Mouse (Mus musculus): Measurements from ENCODE around the gene Celf5.

The Celf5 gene

DNA sequence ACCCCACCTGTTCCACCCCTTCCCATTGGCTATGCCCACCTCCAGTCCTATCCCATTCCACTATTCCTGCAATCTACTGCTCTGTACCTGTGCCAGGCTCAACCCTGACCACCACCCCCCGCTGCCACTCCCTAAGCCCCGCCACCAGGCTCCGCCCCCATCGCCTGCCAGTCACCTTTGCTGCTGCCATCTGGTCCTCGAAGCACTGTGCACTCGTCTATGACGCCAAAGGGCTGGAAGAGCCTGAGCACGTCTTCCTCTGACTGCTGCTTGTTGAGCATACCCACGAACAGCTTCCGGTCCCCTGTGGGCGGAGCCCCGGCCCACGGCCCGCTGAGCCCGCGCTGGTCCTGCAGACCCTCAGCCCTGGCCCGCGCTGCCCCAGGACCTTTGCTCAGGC lies 12.1 kb downstream of the Celf5 start:
- DNase-seq: no peak

DNA sequence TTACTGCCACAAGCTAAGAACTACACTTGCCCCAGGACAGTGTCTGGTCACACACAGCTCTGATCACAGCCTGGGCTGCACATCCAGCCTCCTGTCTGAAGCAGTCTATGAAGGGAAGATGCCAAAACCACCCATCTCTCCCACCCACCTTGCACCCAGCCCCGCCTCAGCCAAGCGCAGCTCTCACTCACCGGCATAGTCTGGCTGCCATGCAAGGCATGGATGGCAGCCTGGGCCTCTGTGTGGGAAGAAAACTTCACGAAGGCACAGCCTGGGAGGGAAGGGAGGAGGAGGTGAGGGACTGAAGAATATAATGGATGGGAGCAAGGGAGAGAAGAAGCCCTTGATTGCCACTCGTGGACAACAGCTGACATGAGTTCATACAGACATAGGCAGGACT lies 13.3 kb downstream of the Celf5 start:
- no peak for DNase-seq

DNA sequence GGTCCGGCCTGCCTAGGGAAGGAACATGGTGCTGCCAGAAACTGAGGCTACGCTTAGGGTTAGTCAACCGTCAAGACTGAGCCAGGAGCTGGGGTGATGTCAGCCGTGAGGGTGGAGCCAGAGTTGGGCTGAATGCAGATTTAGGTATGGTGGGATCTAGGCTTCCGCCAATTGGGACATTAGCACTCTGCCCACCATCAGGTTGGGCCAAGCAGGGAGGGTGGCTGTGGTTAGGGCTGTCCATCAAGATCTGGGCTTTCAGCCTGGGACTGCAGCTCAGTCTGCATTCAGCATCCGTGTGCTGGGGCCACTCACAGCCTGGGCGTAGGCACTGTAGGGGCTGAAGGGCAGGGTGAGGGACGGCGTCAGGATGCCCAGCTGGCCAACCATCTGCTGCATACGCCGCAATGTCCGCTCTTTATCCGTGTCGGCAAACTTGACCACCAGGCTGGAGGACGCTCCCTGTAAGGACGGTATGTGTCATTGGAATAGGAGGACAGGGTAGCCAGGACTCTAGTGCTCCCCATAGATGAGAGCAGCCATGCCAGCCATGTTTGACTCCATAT lies 14.8 kb downstream of the Celf5 start:
- peak; percentile 5 for DNase-seq

DNA sequence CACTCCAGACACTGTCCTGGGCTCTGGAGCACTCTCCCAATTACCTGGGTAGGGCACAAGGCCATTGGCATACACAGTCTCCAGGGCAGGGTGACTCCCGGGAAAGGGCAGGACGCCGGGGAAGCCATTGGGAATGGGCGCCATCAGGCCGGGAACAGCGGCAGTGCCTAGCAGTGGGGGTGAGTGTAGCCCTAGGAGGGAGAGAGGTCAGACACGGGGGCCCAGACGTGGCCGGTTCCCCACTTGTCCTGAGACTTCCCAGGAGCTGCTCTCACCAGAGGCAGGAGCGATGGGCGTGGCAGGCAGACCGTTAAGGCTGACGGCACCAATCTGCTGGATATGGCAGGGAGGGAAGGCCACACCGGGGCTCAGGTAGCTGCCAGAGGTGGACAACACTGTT lies 15.6 kb downstream of the Celf5 start:
- DNase-seq: peak; percentile 10

DNA sequence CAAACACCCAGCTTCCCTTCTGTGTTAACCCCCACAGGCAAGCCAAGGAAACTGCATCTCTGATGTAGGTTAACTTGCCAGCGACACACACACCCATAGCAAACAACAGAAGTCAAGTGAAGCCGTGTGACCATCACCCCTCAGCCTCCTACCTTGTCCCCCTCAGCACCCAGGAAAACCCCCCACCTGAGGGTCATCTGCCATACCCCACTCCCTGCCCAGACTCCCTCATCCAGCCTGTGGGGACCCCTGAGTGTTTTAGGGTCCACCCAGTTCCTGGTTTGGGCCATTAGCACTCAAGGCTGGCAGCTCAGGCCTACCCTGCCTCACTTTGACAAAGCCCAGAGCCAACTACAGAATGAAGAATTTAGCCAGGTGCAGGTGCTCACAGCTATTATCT lies 16.4 kb downstream of the Celf5 start:
- peak; percentile 4 for DNase-seq

GRCm38 (mm10) chr10:81465265-81465645 lies 17.3 kb downstream of the Celf5 start:
- peak; percentile 22 for DNase-seq

DNA sequence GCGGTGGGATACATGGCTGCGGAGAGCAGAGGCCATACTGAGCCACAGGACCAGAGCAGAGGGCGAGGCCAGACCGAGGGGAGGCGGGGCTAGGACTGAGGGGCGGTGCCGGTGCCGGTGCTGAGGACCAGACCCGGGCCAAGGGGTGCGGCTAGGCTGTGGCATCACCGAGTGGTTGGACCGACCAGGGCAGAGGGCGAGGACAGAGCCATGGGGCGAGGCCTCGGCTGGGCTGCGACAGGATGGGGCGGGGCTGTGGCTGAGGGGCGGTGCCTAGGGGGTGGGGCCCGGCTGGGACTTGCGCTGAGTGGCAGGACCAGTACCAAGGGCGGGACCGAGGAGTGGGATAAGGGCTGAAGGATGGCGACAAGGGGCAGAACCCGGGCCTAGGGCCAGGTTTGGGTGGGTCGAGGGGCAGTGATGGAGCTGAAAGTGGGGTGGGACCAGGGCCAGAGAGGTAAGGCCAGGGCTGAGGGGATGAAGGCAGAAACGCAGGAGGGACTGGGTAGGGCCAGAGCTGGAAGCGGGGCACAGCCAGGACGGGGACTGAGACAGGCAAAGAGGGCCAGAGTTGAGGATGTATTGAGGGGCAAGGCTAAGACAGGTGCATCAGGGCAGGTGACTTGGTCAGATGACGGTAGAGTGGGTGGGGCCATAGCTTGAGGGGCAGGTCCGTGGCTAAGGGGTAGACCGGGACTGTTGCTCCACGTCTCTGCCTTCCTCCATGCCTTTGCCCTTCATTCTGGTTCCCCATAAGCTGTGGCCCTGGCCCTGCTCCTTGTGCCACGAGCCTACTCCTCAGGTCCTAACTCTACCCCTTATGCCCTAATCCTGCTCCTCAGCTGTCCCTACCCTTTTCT lies 17.9 kb downstream of the Celf5 start:
- peak; percentile 71 for DNase-seq

GRCm38 (mm10) chr10:81463531-81463930 lies 19.0 kb downstream of the Celf5 start:
- peak; percentile 4 for DNase-seq

DNA sequence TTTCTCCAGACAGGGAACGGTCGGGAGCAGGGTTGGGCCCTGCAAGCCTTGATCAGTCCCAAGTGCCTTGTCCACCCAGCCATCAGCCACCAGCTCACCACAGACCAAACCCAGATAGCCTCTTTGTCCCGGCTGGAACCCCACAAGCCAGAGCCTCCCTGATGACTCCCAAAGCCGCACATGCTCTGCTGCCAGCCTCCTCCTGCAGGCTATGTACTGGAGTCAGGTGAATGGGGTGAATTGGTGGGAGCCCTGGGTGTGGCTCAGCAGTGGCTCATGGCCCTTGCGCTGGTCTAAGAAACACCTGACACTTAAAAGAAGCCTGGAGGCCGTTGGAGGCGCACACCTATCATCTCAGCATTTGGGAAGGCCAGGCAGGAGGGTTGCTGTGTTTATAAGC lies 19.6 kb downstream of the Celf5 start:
- DNase-seq: peak; percentile 5

- peak; percentile 32 for DNase-seq
These were observed 20.1 kb downstream of the Celf5 start for GRCm38 (mm10) chr10:81462415-81462804.

DNA sequence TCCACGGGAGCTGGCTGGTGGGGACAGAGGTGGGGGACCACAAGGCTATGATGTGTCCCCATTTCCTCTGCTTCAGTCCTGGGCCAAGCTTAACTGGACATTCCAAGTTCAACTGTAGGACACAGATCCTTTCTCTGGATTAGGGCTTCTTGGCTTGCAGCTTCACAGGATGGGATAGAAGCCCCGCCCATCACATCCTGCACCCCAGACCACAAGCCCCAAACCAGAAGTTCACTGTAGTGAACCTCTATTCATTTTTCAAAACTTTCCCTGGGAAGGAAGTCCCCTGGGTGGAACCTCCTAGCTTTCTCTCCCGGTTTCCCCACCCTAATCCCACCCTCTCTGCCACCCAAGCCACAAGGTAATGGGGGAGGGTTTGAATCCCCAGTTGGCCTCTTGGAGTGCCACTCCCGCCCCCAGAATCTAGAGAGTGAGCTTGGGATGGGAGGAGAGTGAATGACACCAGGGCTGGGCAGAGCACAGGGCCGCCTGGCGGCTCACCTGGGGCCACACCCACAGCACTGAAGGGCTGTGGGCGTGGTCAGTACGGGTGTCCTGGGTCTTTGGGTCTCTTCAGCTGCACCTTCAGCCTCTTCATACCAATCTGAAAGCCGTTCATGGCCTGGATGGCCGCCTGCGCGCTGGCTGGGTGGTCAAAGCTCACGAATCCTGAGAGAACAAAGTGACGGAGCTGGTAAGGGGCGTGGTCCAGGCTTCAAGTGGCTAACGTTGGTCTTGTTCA lies 20.7 kb downstream of the Celf5 start:
- DNase-seq: peak; percentile 25

GRCm38 (mm10) chr10:81460951-81461350 lies 21.6 kb downstream of the Celf5 start:
- peak; percentile 4 for DNase-seq

GRCm38 (mm10) chr10:81460471-81460870 lies 22.0 kb downstream of the Celf5 start:
- DNase-seq: peak; percentile 11

DNA sequence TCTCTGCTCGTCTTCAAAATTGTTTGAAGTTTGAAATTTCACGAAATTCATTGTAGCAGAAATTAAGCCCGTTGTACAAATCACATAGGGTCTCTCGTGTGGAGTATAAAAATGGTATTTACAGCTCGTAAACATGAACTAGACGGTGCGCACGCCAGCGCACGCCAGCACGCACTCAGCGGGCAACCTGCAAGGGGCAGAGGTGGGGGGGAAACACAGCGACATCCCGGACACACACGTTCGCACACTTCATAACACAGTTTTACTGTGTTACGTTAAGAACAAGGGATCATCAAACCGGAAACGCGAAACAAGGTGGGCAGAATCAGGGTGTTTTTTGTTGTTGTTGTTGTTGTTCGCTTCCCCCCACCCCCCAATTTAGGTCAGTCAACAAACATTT lies 23.1 kb downstream of the Celf5 start:
- no peak for DNase-seq

DNA sequence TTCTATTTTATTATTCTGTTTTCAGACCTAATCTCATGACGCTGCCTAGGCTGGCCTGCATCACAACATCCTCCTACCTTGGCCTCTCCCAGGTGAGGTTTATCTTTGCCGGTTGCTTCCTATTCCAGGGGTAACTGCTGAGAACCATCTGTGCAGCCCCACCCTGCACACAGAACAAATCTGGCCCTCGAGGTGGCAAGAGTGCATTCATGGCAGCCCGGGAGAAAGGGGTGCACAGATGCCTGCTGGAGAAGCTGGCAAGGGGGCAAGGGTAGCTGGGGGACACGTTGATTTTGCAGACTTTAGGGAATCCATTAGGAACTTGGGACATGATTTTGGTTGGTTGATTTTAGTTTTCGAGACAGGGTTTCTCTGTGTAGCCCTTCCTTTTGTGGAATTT lies 24.2 kb downstream of the Celf5 start:
- DNase-seq: no peak

- no peak for DNase-seq
These were observed 24.9 kb downstream of the Celf5 start for GRCm38 (mm10) chr10:81457624-81458023.

DNA sequence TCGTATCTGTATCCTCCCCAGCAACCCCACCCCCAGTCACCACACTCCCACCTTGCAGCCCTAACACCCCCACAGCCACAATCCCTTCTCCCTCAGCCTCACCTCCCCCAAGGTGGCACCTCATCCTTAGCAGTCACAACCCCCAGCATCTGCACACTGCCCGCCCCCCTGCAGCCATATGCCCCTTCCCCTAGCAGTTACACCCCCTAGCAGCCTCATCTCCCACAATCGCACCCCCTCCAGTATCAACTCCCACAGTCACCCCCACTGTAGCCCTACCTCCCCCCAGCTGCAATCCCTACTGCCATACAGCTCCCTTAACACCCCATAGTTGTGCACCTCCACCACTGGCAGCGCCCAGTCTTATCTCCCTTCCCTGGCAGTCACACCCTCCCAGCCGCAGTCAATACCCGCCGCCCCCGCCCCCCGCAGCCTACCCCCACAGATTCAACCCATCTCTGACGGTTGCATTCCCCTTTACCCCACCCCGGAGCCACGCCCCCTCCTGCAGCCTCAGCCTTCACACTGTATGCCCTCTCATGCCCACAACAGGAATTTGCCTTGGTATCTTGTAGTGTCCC lies 25.4 kb downstream of the Celf5 start:
- peak; percentile 3 for DNase-seq

DNA sequence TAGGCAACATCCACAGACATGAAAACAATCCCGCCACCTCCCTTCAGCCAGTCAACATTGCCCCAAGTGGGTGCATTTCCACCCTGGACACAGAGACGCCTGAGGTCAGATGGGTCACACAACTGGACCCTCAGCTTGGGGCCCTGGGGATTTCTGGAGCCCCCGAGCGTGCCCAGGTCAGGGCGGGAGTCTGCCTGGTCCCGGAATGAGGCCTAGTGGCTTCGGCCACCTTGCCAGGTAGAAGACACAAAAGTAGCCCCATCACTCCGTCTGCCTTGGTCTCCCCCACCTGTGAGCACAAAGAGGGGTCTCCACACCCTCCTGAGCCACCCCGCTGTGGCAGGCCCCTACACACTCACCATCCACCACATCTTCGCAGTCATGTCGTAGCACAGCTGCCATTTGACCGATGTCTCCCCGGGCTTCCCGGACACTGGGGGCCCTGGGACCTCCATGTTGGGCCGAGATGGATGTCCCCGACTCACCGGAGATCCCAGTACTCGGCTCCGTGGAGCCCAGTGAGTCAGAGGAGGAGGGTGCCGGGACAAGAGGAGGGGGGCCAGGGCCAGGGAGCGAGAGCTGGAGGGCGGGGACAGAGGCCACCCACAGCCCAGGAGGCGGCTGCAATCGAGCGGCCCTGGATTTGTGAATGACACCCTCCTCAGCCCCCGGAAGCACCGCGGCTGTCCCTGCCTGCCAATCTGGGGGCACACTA lies 27.2 kb downstream of the Celf5 start, which contains the start of gene Nfic:
TSS of gene Nfic (minus strand) at position 455 of the 715 bp plus-strand sequence.
- peak; percentile 6 for DNase-seq

DNA sequence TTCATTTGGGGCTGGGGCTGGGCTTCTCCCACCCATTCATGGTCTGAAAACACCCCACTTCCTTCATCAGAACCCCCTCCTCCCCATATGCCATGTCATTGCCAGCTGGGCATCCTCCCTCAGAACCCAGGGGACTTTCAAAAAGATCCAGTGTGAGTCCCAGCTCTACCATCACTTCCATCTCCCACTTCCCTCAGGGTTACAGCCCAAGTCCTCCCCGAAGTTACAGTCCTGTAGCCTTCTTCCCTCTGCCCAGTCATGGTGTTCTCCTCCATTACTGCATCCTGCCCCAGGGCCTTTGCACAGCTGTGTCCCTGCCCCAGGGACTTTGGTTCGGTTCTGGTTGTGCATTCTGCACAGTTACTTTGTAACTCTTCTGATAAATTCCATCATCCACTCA lies 28.4 kb downstream of the Celf5 start:
- DNase-seq: no peak

- no peak for DNase-seq
These were observed 29.6 kb downstream of the Celf5 start for GRCm38 (mm10) chr10:81452947-81453288.

DNA sequence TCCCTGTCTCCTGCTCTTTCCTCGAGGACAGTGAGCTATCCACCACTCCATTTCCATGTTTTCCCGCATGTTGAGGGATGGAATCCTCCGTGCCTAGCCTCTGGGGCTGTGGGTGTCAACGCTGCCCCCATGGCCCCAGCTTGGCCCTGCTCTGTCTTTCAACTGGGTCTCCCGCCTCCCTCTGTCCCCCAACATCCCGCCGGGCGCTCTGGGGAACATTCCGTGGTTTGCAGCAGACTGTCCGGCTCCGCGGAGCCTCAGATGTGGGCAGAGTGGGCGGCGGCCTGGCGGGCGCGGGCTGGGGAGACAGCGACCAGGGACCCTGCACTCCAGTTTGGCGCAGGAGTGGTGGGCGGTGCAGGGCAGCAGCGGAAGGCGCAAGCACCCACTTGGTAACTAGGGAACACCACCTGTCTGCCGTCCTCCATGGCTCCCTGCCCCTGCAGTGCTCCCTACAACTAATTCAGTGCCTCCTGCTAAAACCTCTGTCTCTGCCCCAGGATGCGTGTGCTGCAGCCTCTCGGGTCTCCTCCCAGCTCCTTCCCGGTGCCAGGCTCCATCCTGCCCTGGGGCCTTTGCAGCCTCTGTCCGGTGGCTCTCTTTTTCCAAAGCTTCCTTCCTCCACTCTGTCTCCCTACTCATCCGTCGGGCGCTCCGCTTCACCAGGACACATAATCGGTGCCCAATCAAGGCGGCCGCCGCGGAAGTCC lies 30.1 kb downstream of the Celf5 start:
- DNase-seq: peak; percentile 28

GRCm38 (mm10) chr10:81451365-81451745 lies 31.2 kb downstream of the Celf5 start:
- DNase-seq: peak; percentile 5
